Mouse (Mus musculus) forebrain, postnatal 0 days (tissue): ENCODE data around the gene Aida. TPM values are rescaled to one million over a fixed set of nuclear protein-coding genes. Genes with fewer than 3 reads are reported as not detected.
A peak's percentile ranks its signal among the peaks of the same experiment; 100 is the strongest.

Experiments
- ATAC-seq: fragments of 200-750 bp; cut with Nextera tagmentation; 2 replicates; pipeline ENCODE4 v1.8.0; 2017; ENCODE audit warnings: mild to moderate bottlenecking, moderate library complexity
- DNase-seq: peaks from one replicate; pipeline ENCODE4 v3.0.0-alpha.2; 2015
- H3K27ac ChIP-seq: fragments of 300-500 bp; sonication (generic); 2 replicates; pipeline ENCODE4 v1.5.1; 2014; ENCODE audit warnings: low read depth, mild to moderate bottlenecking, antibody characterized with exemption, low read length, moderate library complexity, mixed read lengths
- H3K27me3 ChIP-seq: fragments of 300-500 bp; sonication (generic); 2 replicates; pipeline ENCODE4 v1.6.1; 2014; ENCODE audit warnings: mild to moderate bottlenecking, low read length, mixed read lengths; ENCODE audit not compliant: insufficient read depth
- H3K36me3 ChIP-seq: fragments of 300-500 bp; sonication (generic); 2 replicates; pipeline ENCODE4 v1.6.1; 2014; ENCODE audit warnings: mild to moderate bottlenecking, moderate library complexity; ENCODE audit not compliant: insufficient read depth
- H3K4me1 ChIP-seq: fragments of 300-500 bp; sonication (generic); 2 replicates; pipeline ENCODE4 v1.6.1; 2014; ENCODE audit warnings: antibody characterized with exemption; ENCODE audit not compliant: insufficient read depth
- H3K4me2 ChIP-seq: fragments of 300-500 bp; sonication (generic); 2 replicates; pipeline ENCODE4 v1.6.1; 2014; ENCODE audit warnings: low read depth, mild to moderate bottlenecking, moderate library complexity
- H3K4me3 ChIP-seq: fragments of 300-500 bp; sonication (generic); 2 replicates; pipeline ENCODE4 v1.5.1; 2014; ENCODE audit warnings: low read depth, low read length, mixed read lengths
- H3K9ac ChIP-seq: fragments of 300-500 bp; sonication (generic); 2 replicates; pipeline ENCODE4 v1.6.1; 2014; ENCODE audit warnings: mild to moderate bottlenecking
- H3K9me3 ChIP-seq: fragments of 300-500 bp; sonication (generic); 2 replicates; pipeline ENCODE4 v1.6.1; 2016; ENCODE audit warnings: low read length
- CTCF ChIP-seq: sonication (generic); IDR thresholded peaks from 2 replicates; pipeline ENCODE4 v1.5.1; 2016; ENCODE audit warnings: antibody characterized with exemption, control low read depth, low read depth
- WGBS: fragments of 180-500 bp; shearing (Covaris S2); extraction: QIAGEN DNeasy Blood & Tissue Kit; methylation state at CpG from one replicate; pipeline ENCODE4 v1.1.7; 2014; 5-methylcytosine and 5-hydroxymethylcytosine counted together
- polyA plus RNA-seq: library from polyadenylated mRNA; unstranded; fragments of >200 nt; fragmentation: Nextera tagmentation; extraction: Ambion mirVana; gene quantifications from 2 replicates; pipeline ENCODE4 v1.2.1, GENCODE M21; 2015
- total RNA-seq: library from RNA; depleted of rRNA; stranded (reverse); fragments of >200 nt; gene quantifications from 2 replicates; pipeline ENCODE4 v1.2.3, GENCODE M21; 2014; rRNA removed

Gene Aida
- total and polyA plus RNA-seq, 2 experiments from 2014 or later: 46.1 to 54.7 TPM

- no peak overlapping the region for H3K4me3 ChIP-seq
- H3K9me3 ChIP-seq: no peaks in the 10 kb centered on the region
- 93% methylated on average over 5 of the region's 5 CpGs for WGBS
- no peak overlapping the region for H3K27ac ChIP-seq
- peaks cover 34% of the 10 kb centered on the region for H3K36me3 ChIP-seq
- no peaks in the 10 kb centered on the region for H3K27me3 ChIP-seq
- H3K4me1 ChIP-seq: 0 out of 2 replicates have a peak, but pooled peaks cover 4% of the 10 kb centered on the region
- DNase-seq (no peak), ATAC-seq (no peak)
- TF ChIP-seq CTCF: no peak
- no peak overlapping the region for H3K4me2 ChIP-seq
- H3K9ac ChIP-seq: no peak overlapping the region
Observed at GRCm38 (mm10) chr1:183363577-183363867, 67.1 kb downstream of the Aida start.

GRCm38 (mm10) chr1:183366361-183366760 is 70.0 kb downstream of the Aida start:
- no peak overlapping the region for H3K4me2 ChIP-seq
- 89% methylated on average over 5 of the region's 5 CpGs for WGBS
- H3K9ac ChIP-seq: no peak overlapping the region
- H3K4me3 ChIP-seq: no peak overlapping the region
- 0 out of 2 replicates have a peak, but pooled peaks cover 5% of the 10 kb centered on the region for H3K4me1 ChIP-seq
- no peak for TF ChIP-seq CTCF
- H3K27ac ChIP-seq: no peak overlapping the region
- H3K36me3 ChIP-seq: peaks cover 15% of the 10 kb centered on the region
- DNase-seq (no peak), ATAC-seq (no peak)
- no peaks in the 10 kb centered on the region for H3K27me3 ChIP-seq
- H3K9me3 ChIP-seq: no peaks in the 10 kb centered on the region

GRCm38 (mm10) chr1:183368601-183369400 is 72.4 kb downstream of the Aida start:
- Histone ChIP-seq H3K36me3 (peaks cover 12% of the 10 kb centered on the region), H3K27ac (peak overlapping the region; percentile 76), H3K9ac (peak overlapping the region; percentile 81), H3K4me3 (peak overlapping the region; percentile 89), H3K27me3 (no peaks in the 10 kb centered on the region), H3K4me1 (0 out of 2 replicates have a peak, but pooled peaks cover 5% of the 10 kb centered on the region), H3K4me2 (peak overlapping the region; percentile 93), H3K9me3 (no peaks in the 10 kb centered on the region)
- no peak for TF ChIP-seq CTCF
- 1% methylated on average over 55 of the region's 56 CpGs for WGBS
- ATAC-seq (peak; percentile 56), DNase-seq (peak; percentile 34)

GRCm38 (mm10) chr1:183369427-183370014 is 73.1 kb downstream of the Aida start, which contains the start of gene Mia3:
Gene Mia3 (minus strand): TSS chr1:183369553.
- H3K27me3 ChIP-seq: no peaks in the 10 kb centered on the region
- WGBS: 1% methylated on average over 45 of the region's 51 CpGs
- peak; percentile 99 for ATAC-seq
- 0 out of 2 replicates have a peak, but pooled peaks cover 5% of the 10 kb centered on the region for H3K4me1 ChIP-seq
- H3K4me3 ChIP-seq: peak within 1 kb of the TSS; percentile 89
- H3K36me3 ChIP-seq: peaks cover 5% of the 10 kb centered on the region
- H3K4me2 ChIP-seq: peak within 1 kb of the TSS; percentile 93
- no peaks in the 10 kb centered on the region for H3K9me3 ChIP-seq
- peak within 1 kb of the TSS; percentile 81 for H3K9ac ChIP-seq
- peak; percentile 98 for DNase-seq
- peak; percentile 26 for TF ChIP-seq CTCF
- peak within 1 kb of the TSS; percentile 76 for H3K27ac ChIP-seq

- TF ChIP-seq CTCF: no peak
- H3K9me3 ChIP-seq: no peaks in the 10 kb centered on the region
Observed at GRCm38 (mm10) chr1:183374728-183375127, 78.3 kb downstream of the Aida start.

More at GRCm38 (mm10) chr1:183374728-183375127, 78.3 kb downstream of the Aida start:
- Histone ChIP-seq H3K9ac (no peak overlapping the region), H3K4me2 (no peak overlapping the region), H3K36me3 (no peaks in the 10 kb centered on the region), H3K27ac (no peak overlapping the region), H3K27me3 (no peaks in the 10 kb centered on the region), H3K4me3 (no peak overlapping the region), H3K4me1 (no peaks in the 10 kb centered on the region)
- DNase-seq (no peak), ATAC-seq (no peak)
- 81% methylated on average over 5 of the region's 5 CpGs for WGBS

Other genes starting within 250 kb of the Aida start
- gene Disp1, start 75.1 kb upstream of the Aida start, total RNA-seq: 7.2 and 12.7 TPM in 2 replicates
- gene Disp1, start 75.1 kb upstream of the Aida start, polyA plus RNA-seq: 5.6 and 6.3 TPM in 2 replicates
- 137 and 144 TPM in 2 replicates for gene Brox, start 679 bp downstream of the Aida start, total RNA-seq
- gene Brox, start 679 bp downstream of the Aida start, polyA plus RNA-seq: 79.6 and 94.1 TPM in 2 replicates
- 124 and 131 TPM in 2 replicates for gene Mia3, start 73.0 kb downstream of the Aida start, total RNA-seq
- 62.8 and 87.3 TPM in 2 replicates for gene Mia3, start 73.0 kb downstream of the Aida start, polyA plus RNA-seq
- gene Taf1a, start 92.4 kb downstream of the Aida start, total RNA-seq: 17.8 and 19.1 TPM in 2 replicates
- gene Taf1a, start 92.4 kb downstream of the Aida start, polyA plus RNA-seq: 9.8 and 11.7 TPM in 2 replicates
- gene Hhipl2, start 121.6 kb downstream of the Aida start, total RNA-seq: 0.33 and 0.46 TPM in 2 replicates
- 0.07 TPM in 1 of 2 replicates, not detected in the other for gene Hhipl2, start 121.6 kb downstream of the Aida start, polyA plus RNA-seq